Mouse (Mus musculus) T-cell, adult 2 months (primary cell): ENCODE data around the gene Dnajc16.
A peak's percentile ranks its signal among the peaks of the same experiment; 100 is the strongest.

ENCODE experiments used
- DNase-seq: peaks from one replicate; pipeline ENCODE4 v3.0.0; 2022; ENCODE audit warnings: low spot score

Gene Dnajc16

GRCm38 (mm10) chr4:141763476-141763875 is 27.3 kb downstream of the Dnajc16 start:
- DNase-seq, result no peak

- no peak for DNase-seq
Observed at GRCm38 (mm10) chr4:141762102-141762598, 28.6 kb downstream of the Dnajc16 start.

- DNase-seq, result no peak
Observed at GRCm38 (mm10) chr4:141760942-141761341, 29.8 kb downstream of the Dnajc16 start.

- DNase-seq, result no peak
Observed at GRCm38 (mm10) chr4:141758874-141759542, 31.7 kb downstream of the Dnajc16 start.

- no peak for DNase-seq
Observed at GRCm38 (mm10) chr4:141757124-141757523, 33.6 kb downstream of the Dnajc16 start.

- no peak for DNase-seq
Observed at GRCm38 (mm10) chr4:141755375-141755930, 35.3 kb downstream of the Dnajc16 start.

- no peak for DNase-seq
Observed at GRCm38 (mm10) chr4:141752076-141752421, 38.7 kb downstream of the Dnajc16 start.

GRCm38 (mm10) chr4:141751419-141752075 is 39.2 kb downstream of the Dnajc16 start:
- no peak for DNase-seq

- DNase-seq, result no peak
Observed at GRCm38 (mm10) chr4:141750826-141751225, 39.9 kb downstream of the Dnajc16 start.

- DNase-seq, result no peak
Observed at GRCm38 (mm10) chr4:141749557-141749956, 41.2 kb downstream of the Dnajc16 start.

GRCm38 (mm10) chr4:141746578-141747346 is 44.0 kb downstream of the Dnajc16 start, which contains the start of gene Agmat:
TSS of gene Agmat (plus strand) at chr4:141746672.
- no peak for DNase-seq

- DNase-seq, result no peak
Observed at GRCm38 (mm10) chr4:141742381-141742780, 48.4 kb downstream of the Dnajc16 start.

GRCm38 (mm10) chr4:141741856-141742255 is 48.9 kb downstream of the Dnajc16 start:
- DNase-seq, result no peak

- DNase-seq, result no peak
Observed at GRCm38 (mm10) chr4:141738015-141738414, 52.7 kb downstream of the Dnajc16 start.

- DNase-seq, result no peak
Observed at GRCm38 (mm10) chr4:141736856-141737255, 53.9 kb downstream of the Dnajc16 start.

GRCm38 (mm10) chr4:141735206-141735560 is 55.5 kb downstream of the Dnajc16 start:
- no peak for DNase-seq

- DNase-seq, result peak; percentile 91
Observed at GRCm38 (mm10) chr4:141734446-141735205, 56.1 kb downstream of the Dnajc16 start.

- no peak for DNase-seq
Observed at GRCm38 (mm10) chr4:141731766-141732165, 59.0 kb downstream of the Dnajc16 start.

GRCm38 (mm10) chr4:141730401-141730800 is 60.3 kb downstream of the Dnajc16 start:
- DNase-seq, result no peak

- no peak for DNase-seq
Observed at GRCm38 (mm10) chr4:141729266-141729665, 61.5 kb downstream of the Dnajc16 start.

GRCm38 (mm10) chr4:141725738-141726137 is 65.0 kb downstream of the Dnajc16 start:
- DNase-seq, result no peak

GRCm38 (mm10) chr4:141725277-141725676 is 65.5 kb downstream of the Dnajc16 start:
- no peak for DNase-seq
